Mouse (Mus musculus): ENCODE measurements around the gene Plin1. TPM values are rescaled to one million over a fixed set of nuclear protein-coding genes. Genes with fewer than 3 reads are reported as not detected.

The Plin1 gene
- 17.4 and 87.9 TPM in 2 replicates for polyA plus RNA-seq (2015; fragmentation: Nextera tagmentation; extraction: Ambion mirVana)

GRCm38 (mm10) chr7:79732622-79733021, at the start of gene Plin1:
Gene Plin1, minus strand, starts transcription at chr7:79732903.

GRCm38 (mm10) chr7:79742659-79743536, 10.2 kb upstream of the Plin1 start, which contains the start of the genes Pex11a and Wdr93:
Gene Pex11a, minus strand, starts transcription at chr7:79743131.
Gene Wdr93, plus strand, starts transcription at chr7:79743163.

GRCm38 (mm10) chr7:79715187-79715981, 17.3 kb downstream of the Plin1 start, which contains the start of gene Kif7:
Gene Kif7, minus strand, starts transcription at chr7:79715720.

Other genes starting within 250 kb of the Plin1 start
- not detected in 2 replicates for gene Rhcg, start 115.2 kb downstream of the Plin1 start, polyA plus RNA-seq (2015; fragmentation: Nextera tagmentation; extraction: Ambion mirVana)
- gene Ticrr, start 72.7 kb downstream of the Plin1 start, polyA plus RNA-seq (2015; fragmentation: Nextera tagmentation; extraction: Ambion mirVana), result 1.1 and 1.4 TPM in 2 replicates
- 1.1 and 1.3 TPM in 2 replicates for gene Kif7, start 17.2 kb downstream of the Plin1 start, polyA plus RNA-seq (2015; fragmentation: Nextera tagmentation; extraction: Ambion mirVana)
- gene Pex11a, start 10.2 kb upstream of the Plin1 start, polyA plus RNA-seq (2015; fragmentation: Nextera tagmentation; extraction: Ambion mirVana), result 5.7 and 14.5 TPM in 2 replicates
- gene Wdr93, start 10.3 kb upstream of the Plin1 start, polyA plus RNA-seq (2015; fragmentation: Nextera tagmentation; extraction: Ambion mirVana), result 0.24 and 2.3 TPM in 2 replicates
- not detected in 2 replicates for gene Mesp1, start 60.9 kb upstream of the Plin1 start, polyA plus RNA-seq (2015; fragmentation: Nextera tagmentation; extraction: Ambion mirVana)
- gene Mesp2, start 77.8 kb upstream of the Plin1 start, polyA plus RNA-seq (2015; fragmentation: Nextera tagmentation; extraction: Ambion mirVana), result 0.09 and 0.26 TPM in 2 replicates
- 13.2 and 15.1 TPM in 2 replicates for gene Anpep, start 128.2 kb upstream of the Plin1 start, polyA plus RNA-seq (2015; fragmentation: Nextera tagmentation; extraction: Ambion mirVana)
- 15.7 and 19.5 TPM in 2 replicates for gene Ap3s2, start 187.7 kb upstream of the Plin1 start, polyA plus RNA-seq (2015; fragmentation: Nextera tagmentation; extraction: Ambion mirVana)
- 8.4 and 10.5 TPM in 2 replicates for gene Arpin, start 202.5 kb upstream of the Plin1 start, polyA plus RNA-seq (2015; fragmentation: Nextera tagmentation; extraction: Ambion mirVana)

Data from skeletal muscle tissue, postnatal 0 days (tissue).